Mouse (Mus musculus): ENCODE data around the gene Smcr8.

DNA sequence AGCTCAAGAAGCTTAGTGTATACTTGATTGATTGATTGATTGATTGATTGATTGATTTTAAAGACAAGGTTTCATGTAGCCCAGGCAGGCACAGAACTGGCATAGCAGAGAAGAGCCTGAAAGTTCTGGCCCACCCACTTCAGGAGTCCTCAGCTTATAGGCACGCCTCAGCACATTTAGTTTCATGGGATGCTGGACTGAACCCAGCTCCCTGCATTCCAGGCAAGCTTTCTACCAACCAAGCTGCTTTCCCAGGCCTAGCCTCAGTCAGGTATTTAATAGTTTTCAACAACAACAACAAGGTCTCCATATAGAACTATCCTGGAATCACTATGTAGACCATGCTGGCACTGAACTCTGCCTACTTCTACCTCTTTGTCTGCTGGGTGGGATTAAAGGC lies 32.2 kb downstream of the Smcr8 start:
- TF ChIP-seq CTCF (IDR thresholded peaks at IDR 0.05; ENCODE audit: low read depth, low read length) (no peak), GATA1 (IDR thresholded peaks at IDR 0.05; ENCODE audit: borderline replicate concordance, low read length) (no peak), TAL1 (conservative IDR thresholded peaks at IDR 0.05; ENCODE audit: low read depth, low read length) (no peak)

Data from G1E (cell line).